Mouse (Mus musculus): Measurements from ENCODE around the gene Mxra7. TPM values are rescaled to one million over a fixed set of nuclear protein-coding genes. Genes with fewer than 3 reads are reported as not detected.
"Not testable (repeated sequence)": the region's sequence is repeated elsewhere in the genome, so short reads cannot be mapped to it uniquely, and the experiment has no call there.

The Mxra7 gene
- polyA plus RNA-seq, 1 experiment from 2014 or later = 15.3 TPM

- Histone ChIP-seq H3K4me3 (ENCODE audit: low read length) (peak overlapping the region; percentile 97), H3K27me3 (ENCODE audit: control insufficient read depth, insufficient read depth, low read depth, low read length) (no peaks in the 10 kb centered on the region), H3K4me1 (replicated peaks; ENCODE audit: control insufficient read depth, insufficient read depth, low read length) (peaks cover 18% of the 10 kb centered on the region), H3K4me2 (ENCODE audit: low read depth, low read length) (peak overlapping the region; percentile 58), H3K36me3 (ENCODE audit: control insufficient read depth, insufficient read depth, low read length) (peaks cover 14% of the 10 kb centered on the region), H3K9ac (ENCODE audit: low read length) (peak overlapping the region; percentile 98), H3K27ac (ENCODE audit: low read length) (peak overlapping the region; percentile 100), H3K9me3 (ENCODE audit: control insufficient read depth, low read length) (no peaks in the 10 kb centered on the region)
- WGBS = 24% methylated on average over 10 of the region's 10 CpGs
- ATAC-seq (ENCODE audit: low read depth) = no peak
Observed at GRCm38 (mm10) chr11:116854279-116854678, 26.4 kb upstream of the Mxra7 start.

GRCm38 (mm10) chr11:116853512-116853928, 25.7 kb upstream of the Mxra7 start:
- Histone ChIP-seq H3K9me3 (ENCODE audit: control insufficient read depth, low read length) (no peaks in the 10 kb centered on the region), H3K9ac (ENCODE audit: low read length) (peak overlapping the region; percentile 98), H3K4me1 (replicated peaks; ENCODE audit: control insufficient read depth, insufficient read depth, low read length) (peaks cover 18% of the 10 kb centered on the region), H3K4me2 (ENCODE audit: low read depth, low read length) (peak overlapping the region; percentile 58), H3K27me3 (ENCODE audit: control insufficient read depth, insufficient read depth, low read depth, low read length) (no peaks in the 10 kb centered on the region), H3K4me3 (ENCODE audit: low read length) (peak overlapping the region; percentile 97), H3K27ac (ENCODE audit: low read length) (peak overlapping the region; percentile 100), H3K36me3 (ENCODE audit: control insufficient read depth, insufficient read depth, low read length) (peaks cover 18% of the 10 kb centered on the region)
- ATAC-seq (ENCODE audit: low read depth) = peak; percentile 90
- 0% methylated on average over 36 of the region's 36 CpGs for WGBS

- Histone ChIP-seq H3K9me3 (ENCODE audit: control insufficient read depth, low read length) (no peaks in the 10 kb centered on the region), H3K9ac (ENCODE audit: low read length) (peak within 1 kb of the TSS; percentile 98), H3K27me3 (ENCODE audit: control insufficient read depth, insufficient read depth, low read depth, low read length) (no peaks in the 10 kb centered on the region), H3K4me1 (replicated peaks; ENCODE audit: control insufficient read depth, insufficient read depth, low read length) (peaks cover 18% of the 10 kb centered on the region), H3K4me3 (ENCODE audit: low read length) (peak within 1 kb of the TSS; percentile 97), H3K4me2 (ENCODE audit: low read depth, low read length) (peak within 1 kb of the TSS; percentile 80), H3K27ac (ENCODE audit: low read length) (peak within 1 kb of the TSS; percentile 100), H3K36me3 (ENCODE audit: control insufficient read depth, insufficient read depth, low read length) (peaks cover 24% of the 10 kb centered on the region)
- ATAC-seq (ENCODE audit: low read depth) = peak; percentile 90
- WGBS = under 1% methylated on average over 53 of the region's 74 CpGs
Observed at GRCm38 (mm10) chr11:116852891-116853511, 25.2 kb upstream of the Mxra7 start, which contains the start of gene Srsf2. Srsf2 (minus strand) TSS chr11:116853094.

- Histone ChIP-seq H3K9me3 (ENCODE audit: control insufficient read depth, low read length) (no peaks in the 10 kb centered on the region), H3K27ac (ENCODE audit: low read length) (peak within 1 kb of the TSS; percentile 100), H3K4me3 (ENCODE audit: low read length) (peak within 1 kb of the TSS; percentile 97), H3K4me1 (replicated peaks; ENCODE audit: control insufficient read depth, insufficient read depth, low read length) (peaks cover 18% of the 10 kb centered on the region), H3K27me3 (ENCODE audit: control insufficient read depth, insufficient read depth, low read depth, low read length) (no peaks in the 10 kb centered on the region), H3K4me2 (ENCODE audit: low read depth, low read length) (peak within 1 kb of the TSS; percentile 80), H3K9ac (ENCODE audit: low read length) (peak within 1 kb of the TSS; percentile 98), H3K36me3 (ENCODE audit: control insufficient read depth, insufficient read depth, low read length) (peaks cover 25% of the 10 kb centered on the region)
- ATAC-seq (ENCODE audit: low read depth) = peak; percentile 70
- WGBS = under 1% methylated on average over 67 of the region's 91 CpGs
Observed at GRCm38 (mm10) chr11:116852291-116852890, 24.5 kb upstream of the Mxra7 start, which contains the start of gene Mfsd11. Mfsd11 (plus strand) TSS chr11:116852440.

GRCm38 (mm10) chr11:116851576-116852290, 23.9 kb upstream of the Mxra7 start:
- Histone ChIP-seq H3K4me3 (ENCODE audit: low read length) (peak overlapping the region; percentile 97), H3K27me3 (ENCODE audit: control insufficient read depth, insufficient read depth, low read depth, low read length) (no peaks in the 10 kb centered on the region), H3K27ac (ENCODE audit: low read length) (peak overlapping the region; percentile 100), H3K36me3 (ENCODE audit: control insufficient read depth, insufficient read depth, low read length) (peaks cover 25% of the 10 kb centered on the region), H3K9ac (ENCODE audit: low read length) (peak overlapping the region; percentile 98), H3K9me3 (ENCODE audit: control insufficient read depth, low read length) (no peaks in the 10 kb centered on the region), H3K4me2 (ENCODE audit: low read depth, low read length) (peak overlapping the region; percentile 80), H3K4me1 (replicated peaks; ENCODE audit: control insufficient read depth, insufficient read depth, low read length) (peaks cover 18% of the 10 kb centered on the region)
- WGBS = under 1% methylated on average over 29 of the region's 29 CpGs
- no peak for ATAC-seq (ENCODE audit: low read depth)

GRCm38 (mm10) chr11:116850833-116851477, 23.1 kb upstream of the Mxra7 start:
- no peaks in the 10 kb centered on the region for H3K9me3 ChIP-seq (ENCODE audit: control insufficient read depth, low read length)
- ATAC-seq (ENCODE audit: low read depth) = no peak
- peak overlapping the region; percentile 97 for H3K4me3 ChIP-seq (ENCODE audit: low read length)
- 17% methylated on average over 6 of the region's 6 CpGs for WGBS
- H3K27ac ChIP-seq (ENCODE audit: low read length) = no peak overlapping the region
- no peaks in the 10 kb centered on the region for H3K27me3 ChIP-seq (ENCODE audit: control insufficient read depth, insufficient read depth, low read depth, low read length)
- H3K4me1 ChIP-seq (replicated peaks; ENCODE audit: control insufficient read depth, insufficient read depth, low read length) = peaks cover 18% of the 10 kb centered on the region
- H3K36me3 ChIP-seq (ENCODE audit: control insufficient read depth, insufficient read depth, low read length) = peaks cover 28% of the 10 kb centered on the region
- peak overlapping the region; percentile 98 for H3K9ac ChIP-seq (ENCODE audit: low read length)
- peak overlapping the region; percentile 80 for H3K4me2 ChIP-seq (ENCODE audit: low read depth, low read length)

GRCm38 (mm10) chr11:116850085-116850484, 22.2 kb upstream of the Mxra7 start:
- Histone ChIP-seq H3K4me2 (ENCODE audit: low read depth, low read length) (peak overlapping the region; percentile 80), H3K9me3 (ENCODE audit: control insufficient read depth, low read length) (no peaks in the 10 kb centered on the region), H3K9ac (ENCODE audit: low read length) (no peak overlapping the region), H3K27ac (ENCODE audit: low read length) (no peak overlapping the region), H3K36me3 (ENCODE audit: control insufficient read depth, insufficient read depth, low read length) (peaks cover 28% of the 10 kb centered on the region), H3K4me3 (ENCODE audit: low read length) (peak overlapping the region; percentile 33), H3K27me3 (ENCODE audit: control insufficient read depth, insufficient read depth, low read depth, low read length) (no peaks in the 10 kb centered on the region), H3K4me1 (replicated peaks; ENCODE audit: control insufficient read depth, insufficient read depth, low read length) (peaks cover 16% of the 10 kb centered on the region)
- WGBS = 38% methylated on average over 4 of the region's 4 CpGs
- ATAC-seq (ENCODE audit: low read depth) = no peak

- H3K36me3 ChIP-seq (ENCODE audit: control insufficient read depth, insufficient read depth, low read length) = peaks cover 28% of the 10 kb centered on the region
Observed at GRCm38 (mm10) chr11:116849587-116849986, 21.7 kb upstream of the Mxra7 start.

GRCm38 (mm10) chr11:116848877-116849178, 21.0 kb upstream of the Mxra7 start:
- H3K36me3 ChIP-seq (ENCODE audit: control insufficient read depth, insufficient read depth, low read length) = peaks cover 28% of the 10 kb centered on the region
- ATAC-seq (ENCODE audit: low read depth); H3K9me3 ChIP-seq (ENCODE audit: control insufficient read depth, low read length): not testable (repeated sequence)

More at GRCm38 (mm10) chr11:116849587-116849986, 21.7 kb upstream of the Mxra7 start:
- Histone ChIP-seq H3K4me1 (replicated peaks; ENCODE audit: control insufficient read depth, insufficient read depth, low read length) (peaks cover 12% of the 10 kb centered on the region), H3K9me3 (ENCODE audit: control insufficient read depth, low read length) (no peaks in the 10 kb centered on the region), H3K27ac (ENCODE audit: low read length) (no peak overlapping the region), H3K4me2 (ENCODE audit: low read depth, low read length) (no peak overlapping the region), H3K9ac (ENCODE audit: low read length) (no peak overlapping the region), H3K27me3 (ENCODE audit: control insufficient read depth, insufficient read depth, low read depth, low read length) (no peaks in the 10 kb centered on the region), H3K4me3 (ENCODE audit: low read length) (no peak overlapping the region)
- no peak for ATAC-seq (ENCODE audit: low read depth)

More at GRCm38 (mm10) chr11:116848877-116849178, 21.0 kb upstream of the Mxra7 start:
- not testable (repeated sequence) for H3K27ac ChIP-seq (ENCODE audit: low read length); H3K9ac ChIP-seq (ENCODE audit: low read length); H3K4me3 ChIP-seq (ENCODE audit: low read length); H3K27me3 ChIP-seq (ENCODE audit: control insufficient read depth, insufficient read depth, low read depth, low read length); H3K4me2 ChIP-seq (ENCODE audit: low read depth, low read length)
- peaks cover 15% of the 10 kb centered on the region for H3K4me1 ChIP-seq (replicated peaks; ENCODE audit: control insufficient read depth, insufficient read depth, low read length)
- WGBS = 73% methylated on average over 2 of the region's 2 CpGs
